Mouse (Mus musculus) liver, embryonic 13.5 days (tissue): ENCODE results near the gene Muc13. TPM values are rescaled to one million over a fixed set of nuclear protein-coding genes. Genes with fewer than 3 reads are reported as not detected.

Experiments
- ATAC-seq: fragments of 200-750 bp; cut with Nextera tagmentation; 2 replicates; pipeline ENCODE4 v1.8.0; 2017; ENCODE audit warnings: low read depth, mild to moderate bottlenecking, moderate number of reproducible peaks, moderate library complexity
- DNase-seq: peaks from one replicate; pipeline ENCODE4 v3.0.0; 2022
- H3K27ac ChIP-seq: fragments of 300-500 bp; sonication (generic); 2 replicates; pipeline ENCODE4 v1.5.1; 2015; ENCODE audit warnings: moderate library complexity, mild to moderate bottlenecking, inconsistent platforms
- H3K27me3 ChIP-seq: fragments of 300-500 bp; sonication (generic); 2 replicates; pipeline ENCODE4 v1.6.1; 2015; ENCODE audit warnings: mild to moderate bottlenecking, inconsistent platforms
- H3K36me3 ChIP-seq: fragments of 300-500 bp; sonication (generic); 2 replicates; pipeline ENCODE4 v1.6.1; 2015; ENCODE audit warnings: mild to moderate bottlenecking, inconsistent platforms
- H3K4me1 ChIP-seq: fragments of 300-500 bp; sonication (generic); replicated peaks from 2 replicates; pipeline ENCODE4 v1.6.1; 2015; ENCODE audit warnings: inconsistent platforms
- H3K4me2 ChIP-seq: fragments of 300-500 bp; sonication (generic); 2 replicates; pipeline ENCODE4 v1.6.1; 2015; ENCODE audit warnings: inconsistent platforms, mild to moderate bottlenecking, moderate library complexity
- H3K4me3 ChIP-seq: fragments of 300-500 bp; sonication (generic); replicated peaks from 2 replicates; pipeline ENCODE4 v1.5.1; 2015; ENCODE audit warnings: mild to moderate bottlenecking, inconsistent platforms
- H3K9ac ChIP-seq: fragments of 300-500 bp; sonication (generic); 2 replicates; pipeline ENCODE4 v1.6.1; 2015; ENCODE audit warnings: mild to moderate bottlenecking, inconsistent platforms
- H3K9me3 ChIP-seq: fragments of 300-500 bp; sonication (generic); replicated peaks from 2 replicates; pipeline ENCODE4 v1.6.1; 2016; ENCODE audit warnings: inconsistent platforms
- WGBS: fragments of 180-500 bp; shearing (Covaris S2); methylation state at CpG from one replicate; pipeline ENCODE4 v1.1.7; 2015; ENCODE audit not compliant: insufficient replicate concordance; 5-methylcytosine and 5-hydroxymethylcytosine counted together
- polyA plus RNA-seq: library from polyadenylated mRNA; unstranded; fragments of >200 nt; fragmentation: Nextera tagmentation; extraction: Ambion mirVana; gene quantifications from 2 replicates; pipeline ENCODE4 v1.2.1, GENCODE M21; 2015

Gene Muc13
- polyA plus RNA-seq, 1 experiment from 2014 or later, result 2.7 TPM

DNA sequence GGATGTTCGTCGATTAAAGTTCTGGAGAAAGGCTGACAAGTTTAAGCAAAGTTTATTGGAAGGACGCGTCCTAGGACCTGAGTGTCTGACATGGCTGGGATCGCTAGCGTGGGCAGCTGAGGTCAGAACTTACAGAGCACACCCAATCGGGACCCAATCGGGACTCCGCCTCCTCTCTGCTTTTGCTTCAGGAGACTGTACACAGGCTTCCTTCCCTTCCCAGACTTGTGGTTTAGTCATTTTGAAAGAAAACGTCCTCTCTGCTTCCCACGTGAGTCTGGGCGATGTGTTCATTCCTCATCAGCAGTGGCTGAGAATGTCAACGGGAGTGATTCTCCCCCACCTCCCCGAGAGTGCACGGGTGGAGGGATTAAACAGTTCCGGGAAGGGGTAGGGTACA lies 37.9 kb upstream of the Muc13 start:
- Histone ChIP-seq H3K36me3 (peaks cover 20% of the 10 kb centered on the region), H3K4me2 (peak overlapping the region; percentile 65), H3K27ac (peak overlapping the region; percentile 50), H3K4me3 (peak overlapping the region; percentile 43), H3K9me3 (no peaks in the 10 kb centered on the region), H3K9ac (peak overlapping the region; percentile 52), H3K4me1 (peaks cover 39% of the 10 kb centered on the region), H3K27me3 (no peaks in the 10 kb centered on the region)
- 19% methylated on average over 16 of the region's 16 CpGs for WGBS
- DNase-seq (no peak), ATAC-seq (no peak)

DNA sequence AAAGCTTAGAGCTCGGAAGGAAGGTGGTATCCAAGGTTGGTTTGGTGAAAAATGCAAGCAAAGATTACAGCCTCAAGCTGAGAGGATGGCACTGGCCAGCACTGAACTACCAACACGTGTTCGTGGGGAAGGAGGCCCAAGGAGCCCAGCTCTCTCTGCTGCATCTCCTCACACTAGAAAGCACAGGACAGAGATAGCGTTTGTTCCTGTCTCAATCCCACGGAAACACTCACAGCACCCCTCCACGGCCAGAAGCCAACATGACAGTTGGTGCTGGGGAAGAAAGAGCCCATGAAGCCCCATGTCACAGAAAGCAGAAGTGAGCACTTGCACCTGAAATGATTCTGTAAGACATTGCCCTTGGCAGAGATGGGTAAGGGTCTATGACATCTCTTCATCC lies 37.4 kb upstream of the Muc13 start:
- Histone ChIP-seq H3K4me2 (peak overlapping the region; percentile 65), H3K27me3 (no peaks in the 10 kb centered on the region), H3K4me3 (peak overlapping the region; percentile 43), H3K9me3 (no peaks in the 10 kb centered on the region), H3K9ac (peak overlapping the region; percentile 52), H3K36me3 (peaks cover 24% of the 10 kb centered on the region), H3K27ac (peak overlapping the region; percentile 50), H3K4me1 (peaks cover 39% of the 10 kb centered on the region)
- ATAC-seq (no peak), DNase-seq (no peak)
- 15% methylated on average over 6 of the region's 6 CpGs for WGBS

DNA sequence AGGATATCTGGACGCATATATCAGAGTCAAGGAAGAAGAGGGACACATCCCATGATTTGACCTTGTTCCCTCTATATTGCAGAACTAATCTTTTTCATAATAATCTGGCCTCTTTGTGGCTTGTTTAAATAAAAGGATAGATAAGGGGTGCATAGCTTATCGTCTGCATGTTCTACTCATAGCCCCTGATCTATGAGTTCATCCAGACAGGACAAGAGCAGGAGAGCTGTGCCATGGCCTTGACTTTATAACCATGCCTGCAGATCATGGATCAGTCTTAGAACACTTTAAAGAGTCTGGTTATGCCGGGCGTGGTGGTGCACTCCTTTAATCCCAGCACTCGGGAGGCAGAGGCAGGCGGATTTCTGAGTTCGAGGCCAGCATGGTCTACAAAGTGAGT lies 34.6 kb upstream of the Muc13 start:
- no peak overlapping the region for H3K27ac ChIP-seq
- 61% methylated on average over 7 of the region's 7 CpGs for WGBS
- H3K36me3 ChIP-seq, result peaks cover 26% of the 10 kb centered on the region; the same call in 1 of the 2 replicates
- no peak overlapping the region for H3K9ac ChIP-seq
- H3K4me3 ChIP-seq, result no peak overlapping the region
- no peaks in the 10 kb centered on the region for H3K9me3 ChIP-seq
- no peak for DNase-seq
- peaks cover 54% of the 10 kb centered on the region for H3K4me1 ChIP-seq
- no peak for ATAC-seq
- H3K27me3 ChIP-seq, result no peaks in the 10 kb centered on the region
- H3K4me2 ChIP-seq, result no peak overlapping the region

DNA sequence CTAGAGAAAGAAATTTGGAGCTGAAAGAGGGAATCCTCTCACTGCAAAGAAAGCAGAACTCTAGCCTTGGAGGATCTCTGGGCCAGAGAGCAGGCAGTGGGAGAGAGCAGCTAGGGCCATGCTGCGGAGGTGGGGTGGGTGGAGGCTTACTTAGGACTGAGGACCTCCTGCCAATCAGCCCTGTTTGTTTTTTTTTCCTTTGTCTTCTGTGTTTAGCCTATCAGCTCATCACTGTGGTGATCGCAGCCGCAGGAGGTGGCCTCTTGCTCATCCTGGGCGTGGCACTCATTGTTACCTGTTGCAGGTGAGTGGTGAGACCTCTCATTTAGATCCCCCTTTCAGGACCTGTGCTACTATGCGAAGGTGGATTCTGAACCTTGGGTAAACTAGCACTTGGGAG lies 33.3 kb upstream of the Muc13 start:
- Histone ChIP-seq H3K27me3 (no peaks in the 10 kb centered on the region), H3K27ac (no peak overlapping the region), H3K9me3 (no peaks in the 10 kb centered on the region), H3K36me3 (peaks cover 19% of the 10 kb centered on the region; the same call in 1 of the 2 replicates), H3K4me1 (peaks cover 62% of the 10 kb centered on the region), H3K4me2 (no peak overlapping the region), H3K4me3 (no peak overlapping the region), H3K9ac (no peak overlapping the region)
- ATAC-seq (no peak; the same call in 1 of the 2 replicates), DNase-seq (no peak)
- WGBS, result 27% methylated on average over 5 of the region's 5 CpGs

DNA sequence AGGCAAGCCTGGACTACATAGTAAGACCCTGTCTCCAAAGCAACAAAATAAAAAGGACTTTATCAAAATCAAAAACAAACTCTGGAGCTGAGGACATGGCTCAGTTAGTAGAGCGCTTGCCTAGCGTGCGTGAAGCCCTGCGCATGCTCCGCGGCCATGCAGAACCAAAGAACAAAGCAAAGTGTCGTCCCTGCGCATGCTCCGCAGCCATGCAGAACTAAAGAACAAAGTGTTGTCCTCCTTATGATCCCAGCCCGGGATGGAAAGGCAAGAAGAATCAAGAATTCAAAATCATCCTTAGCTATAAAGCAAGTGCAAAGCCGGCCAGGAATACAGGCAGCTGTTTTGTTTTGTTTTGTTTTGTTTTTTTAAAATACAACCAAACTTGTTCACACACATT lies 32.8 kb upstream of the Muc13 start:
- H3K4me1 ChIP-seq, result peaks cover 62% of the 10 kb centered on the region
- DNase-seq (no peak), ATAC-seq (no peak)
- H3K9ac ChIP-seq, result no peak overlapping the region
- no peak overlapping the region for H3K4me2 ChIP-seq
- no peak overlapping the region for H3K27ac ChIP-seq
- WGBS, result 81% methylated on average over 11 of the region's 11 CpGs
- H3K27me3 ChIP-seq, result no peaks in the 10 kb centered on the region
- no peaks in the 10 kb centered on the region for H3K9me3 ChIP-seq
- H3K4me3 ChIP-seq, result no peak overlapping the region
- peaks cover 19% of the 10 kb centered on the region; the same call in 1 of the 2 replicates for H3K36me3 ChIP-seq

DNA sequence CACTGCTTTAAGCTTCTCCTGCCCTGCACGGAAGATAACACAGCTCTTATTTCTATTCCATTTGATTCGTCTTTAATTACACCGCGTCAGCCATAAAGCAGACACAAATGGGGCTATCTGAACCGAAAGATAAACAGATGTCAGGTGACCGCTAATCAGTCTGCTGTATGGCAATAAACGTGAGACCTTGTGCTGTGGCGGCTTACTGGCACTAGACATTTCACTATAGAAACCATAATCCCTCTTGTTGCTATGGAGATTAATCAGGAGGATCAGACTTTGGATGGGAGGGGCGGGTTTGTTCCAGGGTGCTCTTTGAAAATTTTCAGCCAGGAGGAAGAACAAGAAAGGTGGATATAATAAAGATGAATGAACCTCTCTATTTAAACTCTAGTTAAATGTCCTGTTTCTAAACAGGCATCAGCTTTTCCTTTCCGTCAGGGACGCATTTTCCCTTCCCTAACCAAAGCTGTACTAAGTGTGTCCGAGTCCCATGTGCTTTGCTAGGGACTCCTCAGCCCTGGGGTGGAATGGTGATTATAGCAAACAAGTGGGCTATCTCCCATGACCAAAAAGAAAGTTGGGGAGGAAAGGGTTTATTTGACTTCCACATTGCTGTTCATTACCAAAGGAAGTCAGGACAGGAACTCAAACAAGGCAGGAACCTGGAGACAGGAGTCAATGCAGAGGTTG lies 29.2 kb upstream of the Muc13 start:
- Histone ChIP-seq H3K9ac (no peak overlapping the region), H3K4me3 (no peak overlapping the region), H3K4me2 (peak overlapping the region; percentile 21; the same call in 1 of the 2 replicates), H3K9me3 (no peaks in the 10 kb centered on the region), H3K36me3 (peaks cover 23% of the 10 kb centered on the region; the same call in 1 of the 2 replicates), H3K27me3 (no peaks in the 10 kb centered on the region), H3K27ac (no peak overlapping the region), H3K4me1 (peaks cover 68% of the 10 kb centered on the region)
- DNase-seq, result no peak
- WGBS, result 50% methylated on average over 12 of the region's 12 CpGs
- ATAC-seq, result peak; percentile 53; the same call in 1 of the 2 replicates

GRCm38 (mm10) chr16:33765477-33765876 lies 28.4 kb upstream of the Muc13 start:
- no peak overlapping the region for H3K27ac ChIP-seq
- no peak overlapping the region for H3K4me3 ChIP-seq
- H3K9me3 ChIP-seq, result no peaks in the 10 kb centered on the region
- 71% methylated on average over 2 of the region's 2 CpGs for WGBS
- H3K27me3 ChIP-seq, result no peaks in the 10 kb centered on the region
- H3K36me3 ChIP-seq, result peaks cover 21% of the 10 kb centered on the region; the same call in 1 of the 2 replicates
- peaks cover 69% of the 10 kb centered on the region for H3K4me1 ChIP-seq
- ATAC-seq (no peak), DNase-seq (no peak)
- H3K4me2 ChIP-seq, result no peak overlapping the region
- no peak overlapping the region for H3K9ac ChIP-seq

DNA sequence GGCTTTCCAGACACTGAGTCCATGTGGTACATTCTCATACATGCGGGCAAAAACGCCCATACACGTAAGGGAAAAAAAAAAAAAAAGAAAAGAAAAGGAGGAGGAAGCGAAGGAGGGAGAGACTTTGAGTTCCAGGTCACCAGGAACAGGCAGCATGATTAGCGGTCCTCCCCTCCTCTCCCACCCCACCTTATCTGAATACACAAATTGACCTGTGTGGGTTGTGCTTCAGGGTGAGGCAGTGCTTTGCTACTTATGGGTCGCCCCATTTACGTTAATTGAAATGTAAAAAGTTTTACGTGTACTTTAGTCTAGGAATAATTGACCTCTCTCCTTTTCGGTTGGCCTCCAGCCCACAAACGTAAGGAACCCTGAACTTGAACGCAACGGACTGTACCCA lies 27.5 kb upstream of the Muc13 start:
- WGBS, result 60% methylated on average over 12 of the region's 12 CpGs
- no peak overlapping the region for H3K27ac ChIP-seq
- no peak overlapping the region for H3K9ac ChIP-seq

DNA sequence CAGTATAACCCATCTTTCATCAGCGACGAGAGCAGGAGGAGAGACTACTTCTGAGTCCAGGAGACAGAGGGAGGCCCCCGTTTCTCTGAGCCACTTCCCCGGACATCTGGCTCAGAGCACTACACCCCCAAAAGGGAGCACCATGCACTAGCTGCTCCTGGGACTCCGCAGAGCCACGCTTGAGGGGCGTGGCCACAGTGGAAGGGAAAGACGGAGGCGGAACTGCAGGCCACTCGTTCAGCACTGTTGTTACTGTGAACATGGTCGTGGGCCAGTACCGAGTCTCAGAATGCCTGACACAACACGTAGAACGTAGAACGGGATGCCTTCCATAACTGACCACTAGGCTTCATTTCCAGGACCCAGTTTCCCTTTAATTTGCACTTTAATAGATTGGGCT lies 27.1 kb upstream of the Muc13 start:
- DNase-seq (no peak), ATAC-seq (peak; percentile 33; the same call in 1 of the 2 replicates)
- H3K9me3 ChIP-seq, result no peaks in the 10 kb centered on the region
- no peak overlapping the region for H3K27ac ChIP-seq
- no peak overlapping the region for H3K4me3 ChIP-seq
- peaks cover 61% of the 10 kb centered on the region for H3K4me1 ChIP-seq
- H3K27me3 ChIP-seq, result no peaks in the 10 kb centered on the region
- peak overlapping the region; percentile 15 for H3K4me2 ChIP-seq
- H3K9ac ChIP-seq, result no peak overlapping the region
- WGBS, result 61% methylated on average over 15 of the region's 15 CpGs
- peaks cover 12% of the 10 kb centered on the region; the same call in 1 of the 2 replicates for H3K36me3 ChIP-seq

More for the DNA sequence above, 27.5 kb upstream of the Muc13 start:
- Histone ChIP-seq H3K9me3 (no peaks in the 10 kb centered on the region), H3K4me1 (peaks cover 65% of the 10 kb centered on the region), H3K4me2 (peak overlapping the region; percentile 15; the same call in 1 of the 2 replicates), H3K4me3 (no peak overlapping the region), H3K36me3 (peaks cover 14% of the 10 kb centered on the region; the same call in 1 of the 2 replicates), H3K27me3 (no peaks in the 10 kb centered on the region)
- peak; percentile 52; the same call in 1 of the 2 replicates for ATAC-seq
- DNase-seq, result no peak

DNA sequence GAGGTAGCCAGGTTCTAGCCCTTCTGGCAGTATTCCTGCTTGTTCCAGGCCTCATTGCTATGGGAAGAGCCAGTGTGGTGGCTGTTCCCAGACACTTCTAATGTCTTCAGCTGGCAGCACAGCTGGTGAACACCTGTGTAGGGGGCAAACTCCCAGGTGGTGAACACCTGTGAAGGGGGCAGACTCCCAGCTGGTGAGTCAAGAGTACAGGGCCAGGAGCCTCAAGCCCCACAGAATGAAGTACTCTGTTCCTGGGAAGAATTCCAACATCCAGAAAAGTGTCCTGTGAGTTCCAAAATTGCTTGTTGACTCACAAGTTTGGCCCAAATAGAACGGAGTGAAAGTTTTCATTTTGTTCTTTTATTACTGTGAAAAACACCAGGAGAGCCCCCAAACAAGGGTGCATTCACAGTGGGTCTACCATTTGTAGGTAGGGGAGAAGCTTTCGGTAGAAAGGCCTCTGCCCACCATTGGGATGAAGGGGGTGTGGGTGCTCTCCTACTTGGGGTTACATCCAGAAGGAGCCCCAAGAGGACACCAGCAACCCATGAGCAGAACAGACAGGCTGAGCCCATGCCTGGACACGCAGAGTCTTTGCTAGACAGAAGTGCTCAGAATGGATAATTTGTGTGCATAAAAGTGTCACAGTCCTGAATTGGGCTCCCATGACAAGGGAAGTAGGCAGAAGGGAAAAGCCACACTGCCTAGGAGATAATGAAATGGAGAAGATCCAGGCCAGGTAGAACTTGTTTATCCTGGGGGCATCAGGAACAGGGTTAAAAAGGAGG lies 25.2 kb upstream of the Muc13 start:
- H3K4me1 ChIP-seq, result peaks cover 61% of the 10 kb centered on the region
- no peaks in the 10 kb centered on the region for H3K9me3 ChIP-seq
- WGBS, result 78% methylated on average over 3 of the region's 3 CpGs
- DNase-seq (no peak), ATAC-seq (no peak)
- H3K36me3 ChIP-seq, result 0 out of 2 replicates have a peak, but pooled peaks cover 4% of the 10 kb centered on the region
- H3K9ac ChIP-seq, result no peak overlapping the region
- no peak overlapping the region for H3K4me3 ChIP-seq
- no peak overlapping the region for H3K4me2 ChIP-seq
- no peaks in the 10 kb centered on the region for H3K27me3 ChIP-seq
- H3K27ac ChIP-seq, result no peak overlapping the region

- Histone ChIP-seq H3K36me3 (0 out of 2 replicates have a peak, but pooled peaks cover 4% of the 10 kb centered on the region), H3K9ac (no peak overlapping the region), H3K27me3 (no peaks in the 10 kb centered on the region), H3K9me3 (no peaks in the 10 kb centered on the region), H3K27ac (no peak overlapping the region), H3K4me1 (peaks cover 51% of the 10 kb centered on the region), H3K4me3 (no peak overlapping the region), H3K4me2 (no peak overlapping the region)
- WGBS, result 22% methylated on average over 7 of the region's 7 CpGs
- no peak for ATAC-seq
- no peak for DNase-seq
Measured at GRCm38 (mm10) chr16:33769848-33770247, 24.0 kb upstream of the Muc13 start.
